Mouse (Mus musculus): ENCODE results near the gene Ube2s. TPM values are rescaled to one million over a fixed set of nuclear protein-coding genes. Genes with fewer than 3 reads are reported as not detected.
"Not testable (repeated sequence)": the region's sequence is repeated elsewhere in the genome, so short reads cannot be mapped to it uniquely, and the experiment has no call there.

Gene Ube2s
- polyA plus RNA-seq, 1 experiment from 2014 or later = 426 TPM

DNA sequence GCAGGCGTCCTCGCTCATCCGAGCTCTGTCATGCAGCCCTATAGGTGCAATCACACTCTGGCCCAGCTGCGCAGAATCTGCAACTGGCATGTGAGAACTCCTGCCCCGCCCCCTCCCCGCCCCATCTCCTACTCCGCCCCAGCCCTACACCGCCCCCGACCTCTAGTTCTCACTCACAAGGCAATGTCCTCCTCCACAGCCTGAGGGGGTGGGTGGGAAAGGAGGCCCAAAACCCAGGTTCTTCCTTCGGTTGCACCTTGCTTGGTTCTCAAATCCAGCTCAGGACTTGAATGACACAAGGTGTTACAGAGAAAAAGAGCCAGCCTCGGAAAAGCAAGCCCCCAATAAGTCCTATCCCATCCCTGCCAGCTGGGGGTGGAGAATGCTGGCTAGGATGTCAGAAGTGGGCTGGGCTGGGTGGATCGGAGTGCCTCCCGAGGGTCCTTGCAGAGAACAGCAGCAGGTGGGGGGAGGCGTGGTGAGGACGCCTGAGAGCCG is 30.3 kb upstream of the Ube2s start:
- Histone ChIP-seq H3K4me1 (peaks cover 37% of the 10 kb centered on the region), H3K36me3 (no peaks in the 10 kb centered on the region), H3K27me3 (ENCODE audit: low read depth, poor library complexity, severe bottlenecking) (peaks cover 92% of the 10 kb centered on the region), H3K27ac (replicated peaks) (no peak overlapping the region), H3K9me3 (replicated peaks) (0 out of 2 replicates have a peak, but pooled peaks cover 6% of the 10 kb centered on the region), H3K4me3 (peak overlapping the region; percentile 65)
- peak; percentile 59 for DNase-seq (ENCODE audit: low spot score)
- WGBS = 1% methylated on average over 16 of the region's 16 CpGs

DNA sequence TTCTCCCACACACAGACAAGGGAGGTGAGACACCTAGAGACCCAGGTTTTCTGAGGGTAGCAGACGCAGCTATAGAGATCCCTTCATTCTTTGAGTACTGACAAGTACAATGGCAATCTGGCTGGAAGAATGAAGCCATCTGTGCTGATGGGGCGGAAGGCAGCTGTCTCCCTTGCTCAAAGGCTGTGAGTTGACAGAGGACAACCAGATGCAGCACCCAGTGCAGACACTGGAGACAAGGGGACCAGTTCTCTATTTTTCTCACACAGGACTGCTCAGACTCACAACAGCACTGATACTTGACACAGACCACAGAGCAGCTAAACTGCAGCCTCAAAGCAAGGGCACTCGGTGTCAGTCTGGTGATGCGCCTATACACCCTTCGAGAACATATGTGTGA is 29.7 kb upstream of the Ube2s start:
- Histone ChIP-seq H3K4me3 (peak overlapping the region; percentile 65; the same call in 1 of the 2 replicates), H3K27me3 (ENCODE audit: low read depth, poor library complexity, severe bottlenecking) (peaks cover 96% of the 10 kb centered on the region), H3K27ac (replicated peaks) (no peak overlapping the region), H3K4me1 (peaks cover 38% of the 10 kb centered on the region), H3K9me3 (replicated peaks) (0 out of 2 replicates have a peak, but pooled peaks cover 5% of the 10 kb centered on the region), H3K36me3 (no peaks in the 10 kb centered on the region)
- no peak for DNase-seq (ENCODE audit: low spot score)
- 52% methylated on average over 5 of the region's 5 CpGs for WGBS

DNA sequence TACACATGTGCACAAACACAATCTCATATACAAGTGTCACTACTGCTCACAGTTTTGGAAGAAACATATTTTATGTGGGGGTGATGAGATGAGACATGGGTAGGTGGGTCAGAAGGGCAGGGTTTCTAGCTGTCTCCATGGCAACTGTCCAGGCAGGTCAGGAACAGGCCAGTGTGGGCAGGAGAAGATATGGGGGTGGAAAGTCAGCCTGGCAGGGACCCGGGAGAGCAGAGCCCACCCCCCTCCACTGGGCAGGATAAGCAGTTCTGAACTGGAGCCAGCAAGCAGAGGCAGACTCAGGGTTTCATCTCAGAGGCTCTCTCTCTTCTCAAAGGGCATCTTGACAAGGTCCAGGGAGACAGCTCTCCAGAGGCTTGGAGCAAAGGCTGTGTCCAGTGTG is 25.2 kb upstream of the Ube2s start:
- Histone ChIP-seq H3K27ac (replicated peaks) (no peak overlapping the region), H3K4me3 (no peak overlapping the region), H3K36me3 (no peaks in the 10 kb centered on the region), H3K27me3 (ENCODE audit: low read depth, poor library complexity, severe bottlenecking) (peaks cover 88% of the 10 kb centered on the region), H3K4me1 (peaks cover 26% of the 10 kb centered on the region), H3K9me3 (replicated peaks) (0 out of 2 replicates have a peak, but pooled peaks cover 2% of the 10 kb centered on the region)
- no peak for DNase-seq (ENCODE audit: low spot score)
- 33% methylated on average over 1 of the region's 1 CpGs for WGBS

DNA sequence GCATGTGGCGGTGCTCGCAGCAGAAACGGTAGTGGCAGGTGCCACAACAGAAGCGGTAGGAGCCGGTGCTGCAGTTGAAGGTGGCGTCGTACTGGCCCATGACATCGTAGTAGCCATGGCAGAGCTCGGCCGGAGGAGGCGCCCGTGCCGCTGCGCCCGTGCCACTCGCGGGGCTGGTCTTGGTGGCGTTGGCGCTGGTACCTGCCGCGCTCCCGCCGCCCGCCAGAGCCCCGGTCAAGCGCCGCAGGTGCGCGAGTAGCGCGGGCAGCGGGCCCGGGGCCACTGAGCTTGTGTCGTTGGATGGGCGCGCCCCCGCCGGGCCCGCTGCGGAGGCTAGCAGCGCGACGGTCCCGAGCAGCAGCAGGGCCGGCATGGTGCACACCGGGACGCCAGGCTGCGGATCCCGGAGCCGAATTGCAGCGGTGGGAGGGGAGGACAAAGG is 24.0 kb upstream of the Ube2s start:
- Histone ChIP-seq H3K27me3 (ENCODE audit: low read depth, poor library complexity, severe bottlenecking) (peaks cover 84% of the 10 kb centered on the region), H3K9me3 (replicated peaks) (0 out of 2 replicates have a peak, but pooled peaks cover 2% of the 10 kb centered on the region), H3K4me1 (peaks cover 18% of the 10 kb centered on the region), H3K4me3 (peak overlapping the region; percentile 71), H3K27ac (replicated peaks) (peak overlapping the region; percentile 83), H3K36me3 (no peaks in the 10 kb centered on the region)
- WGBS = under 1% methylated on average over 51 of the region's 51 CpGs
- peak; percentile 79 for DNase-seq (ENCODE audit: low spot score)

DNA sequence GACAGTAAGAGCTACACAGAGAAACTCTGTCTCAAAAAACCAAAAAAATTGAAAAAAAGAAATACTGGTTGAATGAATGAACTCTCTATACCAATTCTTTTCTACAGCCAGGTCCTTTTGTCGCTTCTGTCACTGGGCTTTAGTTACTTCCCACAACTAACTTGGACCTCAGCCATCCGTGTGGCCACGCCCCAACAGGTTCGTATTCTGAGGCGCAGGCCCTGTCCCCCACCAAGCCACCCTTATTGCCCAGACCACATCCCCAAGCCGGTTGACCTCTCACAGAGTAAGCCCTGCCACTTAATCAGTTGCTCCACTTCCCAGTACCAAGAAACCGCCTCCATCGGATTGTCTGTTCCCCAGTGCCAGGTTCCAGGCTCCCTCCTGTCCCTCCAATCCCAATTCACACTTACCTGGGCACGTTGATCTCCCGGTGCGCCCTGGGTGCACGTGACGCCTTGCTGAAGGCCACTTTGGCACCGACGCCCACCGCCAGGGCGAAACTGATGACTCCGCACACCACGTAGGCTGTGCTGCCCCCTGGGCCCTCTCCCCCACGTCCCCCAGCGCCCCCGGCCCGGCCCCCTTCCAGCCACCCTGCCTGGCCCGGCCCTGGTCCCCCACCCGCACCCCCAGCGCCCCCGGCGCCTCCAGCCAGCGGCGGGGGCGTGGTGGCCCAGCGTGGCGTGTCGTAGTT is 23.4 kb upstream of the Ube2s start:
- peaks cover 19% of the 10 kb centered on the region for H3K4me1 ChIP-seq
- H3K27me3 ChIP-seq (ENCODE audit: low read depth, poor library complexity, severe bottlenecking) = peaks cover 84% of the 10 kb centered on the region
- 0 out of 2 replicates have a peak, but pooled peaks cover 2% of the 10 kb centered on the region for H3K9me3 ChIP-seq (replicated peaks)
- WGBS = 6% methylated on average over 32 of the region's 34 CpGs
- no peaks in the 10 kb centered on the region for H3K36me3 ChIP-seq
- H3K4me3 ChIP-seq = peak overlapping the region; percentile 71
- peak; percentile 23 for DNase-seq (ENCODE audit: low spot score)
- H3K27ac ChIP-seq (replicated peaks) = peak overlapping the region; percentile 83

DNA sequence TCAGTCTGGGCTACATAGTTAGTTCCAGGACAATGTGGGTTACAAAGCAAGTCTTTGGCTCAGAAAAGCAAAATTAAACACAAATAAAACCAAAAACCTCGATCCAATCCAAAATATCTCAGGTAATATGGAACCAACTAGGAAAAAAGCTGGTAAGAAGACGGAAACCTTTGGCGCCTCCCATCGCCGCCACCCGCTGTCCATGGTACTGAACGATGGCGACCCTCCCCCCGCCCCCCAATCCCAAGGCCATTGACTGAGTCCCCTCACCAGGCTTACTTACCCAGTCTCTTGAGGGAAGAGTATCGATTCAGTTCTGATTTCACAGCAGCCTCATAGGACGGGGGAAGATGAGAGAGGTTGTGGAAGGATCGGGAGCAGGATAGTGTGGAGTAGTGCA is 18.1 kb upstream of the Ube2s start:
- no peak for DNase-seq (ENCODE audit: low spot score)
- Histone ChIP-seq H3K27me3 (ENCODE audit: low read depth, poor library complexity, severe bottlenecking) (peaks cover 46% of the 10 kb centered on the region), H3K27ac (replicated peaks) (no peak overlapping the region), H3K36me3 (no peaks in the 10 kb centered on the region), H3K4me1 (peaks cover 8% of the 10 kb centered on the region; the same call in 1 of the 2 replicates), H3K4me3 (no peak overlapping the region), H3K9me3 (replicated peaks) (no peaks in the 10 kb centered on the region)
- 7% methylated on average over 12 of the region's 12 CpGs for WGBS

DNA sequence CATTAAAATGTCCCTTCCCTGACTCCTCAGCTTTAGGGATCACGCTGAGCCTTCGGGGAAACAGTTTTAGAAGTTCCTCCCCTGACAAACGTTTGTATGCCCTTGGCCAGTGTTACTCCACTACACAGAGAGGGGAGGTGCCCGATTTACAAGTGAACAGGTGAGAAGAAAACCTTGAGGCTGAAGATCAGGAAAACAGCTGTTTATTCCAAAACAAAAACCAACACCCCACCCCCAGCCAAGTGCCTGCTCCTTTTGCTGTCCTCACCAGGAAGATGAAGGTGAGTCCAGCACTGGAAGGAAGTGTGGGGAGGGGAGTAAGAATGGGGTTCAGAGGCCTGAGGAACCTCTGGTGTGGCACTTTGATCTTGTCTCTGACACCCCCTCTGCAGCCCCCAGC is 13.0 kb upstream of the Ube2s start:
- whole genome bisulfite sequencing = 61% methylated on average over 4 of the region's 4 CpGs
- Histone ChIP-seq H3K4me1 (peaks cover 5% of the 10 kb centered on the region; the same call in 1 of the 2 replicates), H3K27ac (replicated peaks) (no peak overlapping the region), H3K27me3 (ENCODE audit: low read depth, poor library complexity, severe bottlenecking) (peaks cover 12% of the 10 kb centered on the region), H3K9me3 (replicated peaks) (no peaks in the 10 kb centered on the region), H3K36me3 (no peaks in the 10 kb centered on the region), H3K4me3 (no peak overlapping the region)
- DNase-seq (ENCODE audit: low spot score) = no peak

DNA sequence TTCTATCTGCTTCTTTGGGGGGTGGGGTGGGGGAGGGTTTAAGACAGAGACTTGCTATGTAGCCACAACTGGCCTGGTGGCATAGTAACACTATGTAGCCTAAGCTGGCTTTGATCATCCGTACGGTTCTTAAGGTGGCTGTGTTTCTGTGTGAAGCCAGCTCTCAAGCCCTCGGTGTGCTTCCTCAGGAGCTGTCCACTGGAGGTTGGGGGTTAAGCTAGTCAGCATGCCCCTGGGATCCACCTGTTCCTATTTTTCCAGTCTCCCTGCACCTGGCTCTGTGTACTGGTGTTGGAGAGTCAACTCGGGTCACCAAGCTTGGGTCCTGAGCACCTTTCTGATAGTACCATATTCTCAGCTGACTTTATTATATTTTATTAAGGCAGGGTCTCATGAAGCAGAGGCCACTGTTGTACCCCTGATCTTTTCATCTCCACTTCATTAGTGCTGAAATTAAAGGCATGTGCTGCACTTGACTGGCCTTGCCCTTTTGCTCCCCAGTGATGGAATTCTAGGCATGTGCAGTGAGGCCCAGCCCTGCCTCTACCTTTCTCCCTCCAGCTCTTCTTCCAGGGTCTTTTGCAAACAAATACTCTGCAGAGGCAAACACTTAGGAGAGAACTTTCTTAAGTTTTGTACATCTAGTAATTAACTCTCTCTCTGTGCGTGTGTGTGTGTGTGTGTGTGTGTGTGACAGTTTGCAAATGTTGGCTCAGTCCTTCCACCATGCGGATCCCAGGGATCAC is 9.9 kb upstream of the Ube2s start:
- Histone ChIP-seq H3K9me3 (replicated peaks) (no peaks in the 10 kb centered on the region), H3K27me3 (ENCODE audit: low read depth, poor library complexity, severe bottlenecking) (no peaks in the 10 kb centered on the region), H3K4me3 (no peak overlapping the region), H3K36me3 (no peaks in the 10 kb centered on the region), H3K4me1 (peaks cover 7% of the 10 kb centered on the region; the same call in 1 of the 2 replicates), H3K27ac (replicated peaks) (no peak overlapping the region)
- WGBS = 74% methylated on average over 6 of the region's 6 CpGs
- no peak for DNase-seq (ENCODE audit: low spot score)

DNA sequence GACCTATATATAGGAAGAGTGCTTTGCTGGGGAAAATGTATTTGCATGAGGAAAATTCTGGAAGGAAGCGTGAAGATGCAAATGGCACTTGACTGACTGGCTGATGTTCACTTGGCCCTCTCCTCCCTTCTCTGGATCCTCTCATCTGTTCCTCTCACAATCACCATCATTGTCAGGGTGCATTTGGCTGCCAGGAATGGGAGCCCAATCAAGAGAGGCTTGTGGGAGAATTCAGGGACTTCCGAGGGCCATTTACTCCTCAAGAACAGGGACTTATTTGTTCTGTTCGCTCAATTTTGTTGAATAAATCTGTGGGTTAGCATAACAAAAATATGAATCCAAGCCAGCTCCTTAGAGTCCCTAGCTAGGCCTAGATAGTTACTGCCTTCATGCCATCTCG is 9.3 kb upstream of the Ube2s start:
- Histone ChIP-seq H3K36me3 (no peaks in the 10 kb centered on the region), H3K27ac (replicated peaks) (no peak overlapping the region), H3K27me3 (ENCODE audit: low read depth, poor library complexity, severe bottlenecking) (no peaks in the 10 kb centered on the region), H3K4me1 (peaks cover 7% of the 10 kb centered on the region; the same call in 1 of the 2 replicates), H3K9me3 (replicated peaks) (no peaks in the 10 kb centered on the region), H3K4me3 (no peak overlapping the region)
- DNase-seq (ENCODE audit: low spot score) = no peak
- WGBS = 87% methylated on average over 4 of the region's 4 CpGs

DNA sequence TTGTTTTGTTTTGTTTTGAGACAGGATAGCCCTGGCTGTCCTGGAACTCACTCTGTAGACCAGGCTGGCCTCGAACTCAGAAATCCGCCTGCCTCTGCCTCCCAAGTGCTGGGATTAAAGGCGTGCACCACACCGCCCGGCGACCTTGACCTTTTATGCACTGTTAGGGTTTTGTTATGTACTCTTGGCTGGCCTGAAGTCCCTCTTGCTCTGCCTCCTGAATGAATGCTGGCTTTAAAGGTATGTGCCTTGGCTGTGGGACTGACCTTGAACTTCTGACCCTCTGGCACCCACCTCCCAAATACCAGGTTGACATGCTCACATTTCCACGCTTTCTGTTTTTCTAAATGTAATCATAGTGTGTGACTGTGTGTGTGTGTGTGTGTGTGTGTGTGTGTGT is 8.5 kb upstream of the Ube2s start:
- WGBS = 95% methylated on average over 7 of the region's 7 CpGs
- not testable (repeated sequence) for H3K27ac ChIP-seq (replicated peaks); H3K27me3 ChIP-seq (ENCODE audit: low read depth, poor library complexity, severe bottlenecking); H3K36me3 ChIP-seq; H3K9me3 ChIP-seq (replicated peaks); DNase-seq (ENCODE audit: low spot score); H3K4me3 ChIP-seq; H3K4me1 ChIP-seq

DNA sequence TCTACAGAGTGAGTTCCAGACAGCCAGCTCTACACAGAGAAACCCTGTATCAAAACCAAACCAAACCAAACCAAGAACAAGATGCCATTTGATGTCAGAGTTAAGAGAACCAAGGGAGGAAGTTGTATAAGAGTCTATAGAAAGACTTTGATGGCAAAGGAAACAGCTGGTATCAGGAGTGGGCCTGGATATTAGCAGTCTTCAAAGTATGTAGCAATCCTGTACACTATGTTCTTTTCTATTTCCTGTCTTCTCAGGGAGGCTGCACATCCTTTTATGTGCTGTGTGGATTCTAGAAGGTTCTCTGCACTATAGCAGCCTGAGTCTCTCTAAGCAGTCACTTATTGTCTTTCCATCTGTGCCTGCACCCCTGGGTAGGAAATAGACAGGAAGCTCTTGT is 4.2 kb upstream of the Ube2s start:
- no peaks in the 10 kb centered on the region for H3K9me3 ChIP-seq (replicated peaks)
- H3K4me3 ChIP-seq = no peak overlapping the region
- no peak for DNase-seq (ENCODE audit: low spot score)
- H3K27me3 ChIP-seq (ENCODE audit: low read depth, poor library complexity, severe bottlenecking) = no peaks in the 10 kb centered on the region
- no peak overlapping the region for H3K27ac ChIP-seq (replicated peaks)
- no peaks in the 10 kb centered on the region for H3K36me3 ChIP-seq
- H3K4me1 ChIP-seq = peaks cover 11% of the 10 kb centered on the region

DNA sequence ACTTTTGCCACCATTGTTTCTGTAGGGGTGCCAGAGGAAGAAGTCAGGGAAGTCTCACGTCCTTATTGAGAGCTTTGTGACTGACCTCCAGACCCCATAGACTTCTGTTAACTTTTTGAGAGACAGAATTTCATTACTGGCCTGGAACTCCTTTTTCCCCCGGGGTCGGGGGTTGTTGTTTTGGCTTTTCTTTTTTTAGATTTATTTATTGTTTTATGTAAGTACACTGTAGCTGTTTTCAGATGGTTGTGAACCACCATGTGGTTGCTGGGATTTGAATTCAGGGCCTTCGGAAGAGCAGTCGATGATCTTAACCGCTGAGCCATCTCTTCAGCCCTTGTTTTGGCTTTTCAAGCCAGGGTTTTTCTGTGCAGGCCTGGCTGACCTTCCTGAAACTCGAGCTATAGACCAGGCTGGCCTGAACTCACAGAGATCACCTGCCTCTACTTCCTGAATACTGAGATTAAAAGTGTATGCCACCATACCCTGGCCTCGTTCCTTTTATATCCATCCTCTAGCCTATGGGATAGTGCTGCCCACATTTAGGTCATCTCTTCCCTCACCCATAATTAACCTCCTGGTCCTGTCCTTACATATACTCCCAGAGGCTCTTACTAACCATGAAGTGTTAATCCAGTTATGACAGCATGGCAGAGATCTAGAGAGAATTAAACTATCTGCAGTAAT is 858 bp upstream of the Ube2s start:
- no peaks in the 10 kb centered on the region for H3K27me3 ChIP-seq (ENCODE audit: low read depth, poor library complexity, severe bottlenecking)
- no peaks in the 10 kb centered on the region for H3K9me3 ChIP-seq (replicated peaks)
- peaks cover 30% of the 10 kb centered on the region for H3K36me3 ChIP-seq
- WGBS = 27% methylated on average over 8 of the region's 8 CpGs
- peak overlapping the region; percentile 97 for H3K27ac ChIP-seq (replicated peaks)
- no peak for DNase-seq (ENCODE audit: low spot score)
- H3K4me1 ChIP-seq = peaks cover 40% of the 10 kb centered on the region
- peak overlapping the region; percentile 83 for H3K4me3 ChIP-seq

Data from midbrain, embryonic 10.5 days (tissue).